Mouse (Mus musculus) gastrocnemius, postnatal 36 days (tissue): Measurements from ENCODE around the gene Cog8. TPM values are rescaled to one million over a fixed set of nuclear protein-coding genes. Genes with fewer than 3 reads are reported as not detected.
"Not testable (repeated sequence)": the region's sequence is repeated elsewhere in the genome, so short reads cannot be mapped to it uniquely, and the experiment has no call there.

Experiments
- DNase-seq, 2 experiments: peaks; one replicate each; pipeline ENCODE4 v3.0.0; 2022
- intact Hi-C: fragments of 180-260 bp; cut with DNase I; formaldehyde crosslinking; loops from one replicate; pipeline ENCODE4 v1.15.1; 2025
- total RNA-seq, 2 experiments: library from RNA; stranded (reverse); gene quantifications; 2 replicates each; pipeline ENCODE4 v1.2.3; 2021

The Cog8 gene
- total RNA-seq, 2 experiments from 2014 or later, result 15.0 to 16.1 TPM

- intact Hi-C loops, result no loop called here
- peak; percentile 68 to 77 for DNase-seq
Observed at GRCm38 (mm10) chr8:107048061-107048941, 8.2 kb downstream of the Cog8 start, which contains the start of gene Pdf. TSS of gene Pdf (minus strand) at chr8:107048614.

- no peak for DNase-seq
- intact Hi-C loops, result no loop called here
Observed at GRCm38 (mm10) chr8:107046976-107047375, 9.5 kb downstream of the Cog8 start.

- DNase-seq, result no peak
- intact Hi-C loops, result no loop called here
Observed at GRCm38 (mm10) chr8:107045478-107045877, 11.0 kb downstream of the Cog8 start.

- DNase-seq, result no peak
- intact Hi-C loops, result no loop called here
Observed at GRCm38 (mm10) chr8:107040632-107041031, 15.9 kb downstream of the Cog8 start.

GRCm38 (mm10) chr8:107036626-107037025 is 19.9 kb downstream of the Cog8 start:
- intact Hi-C loops, result no loop called here
- no peak for DNase-seq

GRCm38 (mm10) chr8:107035641-107036040 is 20.8 kb downstream of the Cog8 start:
- intact Hi-C loops, result no loop called here
- DNase-seq, result no peak

- DNase-seq, intact Hi-C loops: not testable (repeated sequence)
Observed at GRCm38 (mm10) chr8:107033609-107034008, 22.9 kb downstream of the Cog8 start.

- DNase-seq, result no peak
- intact Hi-C loops, result no loop called here
Observed at GRCm38 (mm10) chr8:107031577-107032090, 24.9 kb downstream of the Cog8 start.

GRCm38 (mm10) chr8:107030650-107031576 is 25.6 kb downstream of the Cog8 start, which contains the start of gene Vps4a:
TSS of gene Vps4a (plus strand) at chr8:107031222.
- peak; percentile 95 to 97 for DNase-seq
- intact Hi-C loops, result no loop called here

GRCm38 (mm10) chr8:107030058-107030457 is 26.4 kb downstream of the Cog8 start:
- intact Hi-C loops, result no loop called here
- no peak for DNase-seq

GRCm38 (mm10) chr8:107029310-107029709 is 27.2 kb downstream of the Cog8 start:
- no peak for DNase-seq
- intact Hi-C loops, result no loop called here

GRCm38 (mm10) chr8:107023479-107023878 is 33.0 kb downstream of the Cog8 start:
- no peak for DNase-seq
- intact Hi-C loops, result no loop called here

- intact Hi-C loops, result no loop called here
- no peak for DNase-seq
Observed at GRCm38 (mm10) chr8:107014915-107015314, 41.6 kb downstream of the Cog8 start.

- intact Hi-C loops, result no loop called here
- no peak for DNase-seq
Observed at GRCm38 (mm10) chr8:107012666-107013065, 43.8 kb downstream of the Cog8 start.

- DNase-seq, result no peak
- intact Hi-C loops, result no loop called here
Observed at GRCm38 (mm10) chr8:107007795-107008194, 48.7 kb downstream of the Cog8 start.

GRCm38 (mm10) chr8:107002532-107002931 is 54.0 kb downstream of the Cog8 start:
- peak; percentile 82 to 88 for DNase-seq
- intact Hi-C loops, result loop anchor here (5.0 kb wide), 2 partner anchors 75 to 305 kb away; no protein-coding TSS in a partner anchor

- intact Hi-C loops, result no loop called here
- DNase-seq, result peak; percentile 57 to 64
Observed at GRCm38 (mm10) chr8:106999068-106999467, 57.4 kb downstream of the Cog8 start.

- DNase-seq, result no peak
- intact Hi-C loops, result no loop called here
Observed at GRCm38 (mm10) chr8:106997416-106997815, 59.1 kb downstream of the Cog8 start.

- intact Hi-C loops, DNase-seq: not testable (repeated sequence)
Observed at GRCm38 (mm10) chr8:106996339-106996738, 60.1 kb downstream of the Cog8 start.
